In the genomic region with DNA sequence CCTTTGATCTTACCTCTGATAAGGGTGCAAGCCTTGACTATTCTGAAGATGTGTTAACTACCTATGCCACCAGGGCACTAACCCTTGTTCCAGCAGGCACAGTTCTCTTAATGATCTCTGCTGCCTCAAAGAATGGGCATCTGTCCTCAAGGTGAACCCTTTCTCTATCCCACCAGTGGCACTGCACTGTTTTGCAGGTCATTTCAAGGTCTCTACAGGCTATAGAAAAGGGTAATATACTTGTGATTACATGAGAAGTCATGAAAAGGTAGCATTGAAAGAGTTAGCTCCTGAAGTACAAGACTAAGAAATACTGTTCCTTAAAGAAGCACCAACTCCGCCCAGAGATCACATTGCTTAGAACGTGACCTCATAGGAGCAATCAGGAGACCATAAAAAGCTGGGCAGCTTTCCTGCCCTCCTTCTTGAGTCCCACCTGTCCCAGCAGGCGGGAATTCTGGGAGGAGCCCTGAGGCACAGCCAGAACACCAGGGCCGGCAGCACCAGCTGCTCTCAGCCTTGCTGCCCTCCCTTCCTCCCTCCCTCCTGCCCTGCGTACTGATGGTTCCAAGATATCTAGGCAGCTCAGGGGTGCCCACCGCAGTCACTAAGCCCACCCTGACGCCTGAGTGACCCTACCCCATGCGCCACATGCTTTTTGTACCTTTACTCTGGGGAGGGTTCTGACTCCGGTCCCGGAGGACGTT, we compare ENCODE assay signal across 8 mouse cellular contexts.
DNase-seq lines count a peak whose midpoint lies in the region.

No protein-coding gene starts in this region.

- DNase-seq in 416B (ENCODE audit: low read depth), result peak; percentile 91
- peak; percentile 64 to 68 for DNase-seq in CD8-positive naive resting alpha-beta T cell, adult 2 months (ENCODE audit: low read depth in 2 of 2, low spot score in 2 of 2)
- DNase-seq in cerebellum, postnatal 25 days, result peak; percentile 52 to 63
- peak; percentile 55 for DNase-seq in gastrocnemius, postnatal 25 days
- peak; percentile 17 to 24 for DNase-seq in kidney, adult 8-10 months
- DNase-seq in lung, postnatal 36 days, result peak; percentile 53
- DNase-seq in skeletal muscle tissue, adult 2 months (ENCODE audit: low read depth, low spot score), result peak; percentile 82
- no peak for DNase-seq in urinary bladder, postnatal 25 days (ENCODE audit: low spot score)
